Mouse (Mus musculus) kidney, adult 2 months (tissue): ENCODE results near the gene Zfp992.

ENCODE experiments used
- CTCF ChIP-seq: fragments of 200-500 bp; conservative IDR thresholded peaks from 2 replicates; pipeline ENCODE4 v1.5.1; 2011; ENCODE audit warnings: low read depth, mild to moderate bottlenecking, control low read depth, low read length, moderate library complexity, mixed read lengths; ENCODE audit not compliant: insufficient read depth, insufficient read length
- POLR2A ChIP-seq: fragments of 200-500 bp; IDR thresholded peaks from one replicate; pipeline ENCODE4 v1.6.1; 2011; ENCODE audit warnings: low read depth, low read length, control low read depth

DNA sequence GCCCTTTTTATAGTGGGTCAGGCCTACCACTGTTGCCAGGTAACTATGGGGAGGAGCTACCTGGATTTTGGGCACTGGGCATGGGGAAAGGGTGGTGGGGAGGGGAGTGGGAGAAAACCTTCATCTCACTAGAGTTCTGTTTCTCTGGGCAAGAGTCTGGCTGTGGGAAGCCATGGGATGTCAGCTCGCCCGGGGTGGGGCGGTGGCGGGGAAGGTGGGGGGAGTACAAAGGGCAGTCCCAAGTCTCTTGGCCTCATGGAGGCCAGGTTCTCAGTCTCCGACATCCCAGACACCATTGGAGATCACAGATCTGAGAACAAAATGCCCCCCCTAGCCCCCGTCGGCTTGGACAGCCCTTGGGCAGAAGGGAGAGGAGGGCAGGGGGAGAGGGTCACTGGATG, 6.5 kb downstream of the Zfp992 start:
- TF ChIP-seq CTCF, result no peak
- TF ChIP-seq POLR2A, result no peak
